Mouse (Mus musculus) stomach, embryonic 15.5 days (tissue): ENCODE measurements around the gene Tcfl5. TPM values are rescaled to one million over a fixed set of nuclear protein-coding genes. Genes with fewer than 3 reads are reported as not detected.

Experiments used
- ATAC-seq: fragments of 200-750 bp; cut with Nextera tagmentation; 2 replicates; pipeline ENCODE4 v1.8.0; 2017; ENCODE audit warnings: low read depth, moderate number of reproducible peaks, moderate TSS enrichment; ENCODE audit not compliant: insufficient read depth, low FRiP score
- H3K27ac ChIP-seq: fragments of 300-500 bp; sonication (generic); 2 replicates; pipeline ENCODE4 v1.5.1; 2015; ENCODE audit warnings: mild to moderate bottlenecking, inconsistent platforms
- H3K27me3 ChIP-seq: fragments of 300-500 bp; sonication (generic); replicated peaks from 2 replicates; pipeline ENCODE4 v1.6.1; 2015; ENCODE audit warnings: inconsistent platforms
- H3K36me3 ChIP-seq: fragments of 300-500 bp; sonication (generic); 2 replicates; pipeline ENCODE4 v1.6.1; 2015; ENCODE audit warnings: inconsistent platforms
- H3K4me1 ChIP-seq: fragments of 300-500 bp; sonication (generic); 2 replicates; pipeline ENCODE4 v1.6.1; 2015; ENCODE audit warnings: inconsistent platforms
- H3K4me2 ChIP-seq: fragments of 300-500 bp; sonication (generic); 2 replicates; pipeline ENCODE4 v1.6.1; 2015; ENCODE audit warnings: mild to moderate bottlenecking, inconsistent platforms
- H3K4me3 ChIP-seq: fragments of 300-500 bp; sonication (generic); replicated peaks from 2 replicates; pipeline ENCODE4 v1.5.1; 2015; ENCODE audit warnings: inconsistent platforms
- H3K9ac ChIP-seq: fragments of 300-500 bp; sonication (generic); 2 replicates; pipeline ENCODE4 v1.6.1; 2015; ENCODE audit warnings: inconsistent platforms
- H3K9me3 ChIP-seq: fragments of 300-500 bp; sonication (generic); 2 replicates; pipeline ENCODE4 v1.6.1; 2016; ENCODE audit warnings: inconsistent platforms
- WGBS: fragments of 180-500 bp; shearing (Covaris S2); methylation state at CpG from one replicate; pipeline ENCODE4 v1.1.7; 2015; 5-methylcytosine and 5-hydroxymethylcytosine counted together
- polyA plus RNA-seq: library from polyadenylated mRNA; unstranded; fragments of >200 nt; fragmentation: Nextera tagmentation; extraction: Ambion mirVana; gene quantifications from 2 replicates; pipeline ENCODE4 v1.2.1, GENCODE M21; 2015

Gene Tcfl5
- polyA plus RNA-seq, 1 experiment from 2014 or later: 0.12 TPM

DNA sequence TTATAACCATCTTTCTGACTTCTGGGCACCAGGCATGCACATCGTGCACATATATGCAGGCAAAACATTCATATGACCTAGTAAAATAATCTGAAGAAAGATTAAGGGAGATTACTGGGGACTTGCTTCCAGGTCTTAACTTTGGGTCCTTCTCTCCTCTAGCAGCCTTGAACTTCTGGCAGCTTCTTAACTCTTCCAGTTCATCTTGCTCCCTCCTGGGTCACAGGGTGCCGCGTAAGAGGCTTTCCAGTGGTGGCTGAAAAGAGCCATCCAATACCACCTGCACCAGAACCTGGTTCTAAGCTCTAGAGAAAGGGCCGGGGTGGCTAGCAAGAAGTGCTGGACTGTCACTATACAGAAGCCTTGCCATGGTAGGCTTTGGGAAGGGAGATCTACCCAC, 45.0 kb downstream of the Tcfl5 start, which contains the start of gene Col9a3:
TSS of gene Col9a3 (plus strand) at position 301 of the 400 bp plus-strand sequence.
- no peak within 1 kb of the TSS for H3K9ac ChIP-seq
- H3K27ac ChIP-seq: no peak within 1 kb of the TSS
- H3K4me3 ChIP-seq: peak within 1 kb of the TSS; percentile 27
- peaks cover 28% of the 10 kb centered on the region for H3K36me3 ChIP-seq
- peak within 1 kb of the TSS; percentile 50 for H3K4me2 ChIP-seq
- no peaks in the 10 kb centered on the region for H3K9me3 ChIP-seq
- no peak for ATAC-seq
- H3K27me3 ChIP-seq: peaks cover 19% of the 10 kb centered on the region
- WGBS: 55% methylated on average over 4 of the region's 4 CpGs
- H3K4me1 ChIP-seq: peaks cover 12% of the 10 kb centered on the region

DNA sequence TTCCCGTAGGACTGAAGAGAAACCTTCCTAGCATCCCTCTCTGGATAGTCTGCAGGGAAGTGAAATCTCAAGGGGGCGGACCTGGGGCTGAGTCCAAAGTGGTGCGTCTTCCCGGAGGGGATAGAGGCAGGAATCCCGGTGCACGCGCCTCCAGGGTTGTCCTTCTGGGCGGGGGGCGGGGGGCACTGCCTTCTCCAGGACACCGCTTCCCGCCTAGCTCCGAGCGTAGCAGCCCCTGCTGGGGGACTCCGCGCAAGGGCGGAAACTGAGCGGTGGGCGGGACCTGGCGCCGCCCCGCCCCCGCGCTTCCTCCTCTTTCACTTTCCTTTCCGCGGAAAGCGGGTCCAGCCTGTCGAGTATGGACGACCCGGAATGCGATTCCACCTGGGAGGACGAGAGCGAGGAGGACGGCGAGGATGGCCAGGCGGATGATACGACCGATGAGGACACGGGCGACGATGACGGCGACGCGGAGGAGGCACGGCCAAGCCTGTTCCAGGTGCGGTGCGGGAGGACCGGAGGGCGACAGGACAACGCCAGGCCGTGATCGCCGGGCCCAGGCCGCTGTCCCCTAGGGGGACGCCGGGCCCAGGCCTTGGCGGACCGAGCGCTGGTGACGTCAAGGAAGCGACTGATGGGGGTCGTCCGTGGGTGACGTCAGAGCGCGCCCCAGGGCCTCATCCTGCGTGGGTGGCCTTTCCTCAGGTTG, 53.2 kb downstream of the Tcfl5 start, which contains the start of gene Ogfr:
TSS of gene Ogfr (plus strand) at position 123 of the 709 bp plus-strand sequence.
- H3K36me3 ChIP-seq: peaks cover 44% of the 10 kb centered on the region
- peak within 1 kb of the TSS; percentile 59 for H3K9ac ChIP-seq
- peaks cover 7% of the 10 kb centered on the region; the same call in 1 of the 2 replicates for H3K4me1 ChIP-seq
- peak; percentile 85 for ATAC-seq
- no peaks in the 10 kb centered on the region for H3K27me3 ChIP-seq
- peak within 1 kb of the TSS; percentile 86 for H3K4me3 ChIP-seq
- WGBS: under 1% methylated on average over 57 of the region's 67 CpGs
- no peaks in the 10 kb centered on the region for H3K9me3 ChIP-seq
- H3K27ac ChIP-seq: peak within 1 kb of the TSS; percentile 90
- peak within 1 kb of the TSS; percentile 75 for H3K4me2 ChIP-seq

DNA sequence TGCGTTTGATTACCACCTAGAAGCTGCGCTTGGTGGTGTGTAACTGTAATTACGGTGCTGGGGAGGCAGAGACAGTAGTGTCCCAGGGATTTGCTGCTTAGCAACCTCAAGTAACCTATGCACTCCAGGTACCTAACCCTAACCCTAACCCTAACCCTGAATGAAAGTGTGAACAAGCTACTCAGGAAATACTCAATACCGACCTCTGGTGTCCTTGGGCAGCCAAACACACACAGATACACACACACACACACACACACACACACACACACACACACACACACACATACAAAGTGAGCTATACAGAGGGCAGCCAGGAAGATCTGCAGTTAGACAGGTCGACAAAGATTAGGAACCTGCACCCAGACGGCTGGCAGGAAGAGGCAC, 53.8 kb downstream of the Tcfl5 start:
- WGBS: 48% methylated on average over 6 of the region's 6 CpGs
- Histone ChIP-seq H3K36me3 (peaks cover 39% of the 10 kb centered on the region), H3K27me3 (no peaks in the 10 kb centered on the region), H3K27ac (peak overlapping the region; percentile 90), H3K4me3 (peak overlapping the region; percentile 86), H3K4me2 (peak overlapping the region; percentile 75), H3K4me1 (peaks cover 11% of the 10 kb centered on the region; the same call in 1 of the 2 replicates), H3K9ac (peak overlapping the region; percentile 59; the same call in 1 of the 2 replicates), H3K9me3 (no peaks in the 10 kb centered on the region)
- no peak for ATAC-seq

DNA sequence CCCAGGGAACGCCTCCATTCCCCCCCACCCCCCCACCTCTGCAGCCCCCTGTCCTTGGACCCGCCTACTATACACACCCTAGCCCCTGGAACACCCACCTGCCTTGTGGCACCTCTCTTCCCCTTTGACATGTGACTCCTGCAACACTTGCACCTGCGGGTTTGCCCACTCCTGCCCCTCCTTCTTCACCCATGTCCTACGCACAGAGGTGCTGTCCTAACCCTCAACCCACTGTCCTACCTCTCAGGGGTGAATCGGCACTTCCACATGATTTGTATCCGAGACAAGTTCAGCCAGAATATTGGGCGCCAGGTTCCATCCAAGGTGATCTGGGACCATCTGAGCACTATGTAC, 59.4 kb downstream of the Tcfl5 start:
- Histone ChIP-seq H3K4me2 (peak overlapping the region; percentile 79), H3K36me3 (peaks cover 18% of the 10 kb centered on the region; the same call in 1 of the 2 replicates), H3K9me3 (no peaks in the 10 kb centered on the region), H3K27me3 (no peaks in the 10 kb centered on the region), H3K27ac (peak overlapping the region; percentile 72; the same call in 1 of the 2 replicates), H3K4me3 (peak overlapping the region; percentile 89), H3K4me1 (peaks cover 13% of the 10 kb centered on the region), H3K9ac (peak overlapping the region; percentile 99)
- WGBS: 15% methylated on average over 7 of the region's 7 CpGs
- peak; percentile 33 for ATAC-seq

DNA sequence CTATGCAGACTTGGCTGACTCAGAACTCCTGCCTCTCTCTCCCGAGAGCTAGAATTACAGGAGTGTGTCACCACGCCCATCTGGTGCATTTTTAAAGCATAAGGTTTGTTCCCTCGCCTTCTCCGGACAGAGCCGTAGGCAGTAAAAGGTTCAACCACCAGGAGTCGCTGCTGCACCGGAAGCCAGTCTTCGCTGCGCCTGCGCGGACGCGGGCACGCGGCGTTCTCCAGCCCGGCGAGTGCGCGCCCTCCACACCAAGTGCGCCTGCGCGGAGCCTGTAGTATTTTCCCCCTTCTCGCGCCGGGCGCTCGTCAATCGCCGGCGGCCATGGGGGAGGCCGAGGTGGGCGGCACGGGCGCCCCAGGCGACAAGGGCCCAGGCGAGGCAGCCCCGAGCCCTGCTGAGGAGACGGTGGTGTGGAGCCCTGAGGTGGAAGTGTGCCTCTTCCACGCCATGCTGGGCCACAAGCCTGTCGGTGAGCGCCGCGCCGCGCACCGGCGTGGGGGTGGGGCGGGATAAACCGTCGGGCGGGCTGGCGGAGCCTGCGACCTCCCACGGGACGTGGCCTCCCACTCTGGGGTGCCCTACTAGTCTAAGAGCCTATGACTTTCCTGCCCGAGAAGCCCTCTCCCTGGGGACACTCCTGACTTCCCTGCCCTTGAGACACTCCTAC, 59.9 kb downstream of the Tcfl5 start:
- peak; percentile 88 for ATAC-seq
- under 1% methylated on average over 56 of the region's 57 CpGs for WGBS
- Histone ChIP-seq H3K9me3 (no peaks in the 10 kb centered on the region), H3K27me3 (no peaks in the 10 kb centered on the region), H3K4me3 (peak overlapping the region; percentile 89), H3K4me1 (peaks cover 13% of the 10 kb centered on the region), H3K27ac (peak overlapping the region; percentile 72), H3K4me2 (peak overlapping the region; percentile 79), H3K36me3 (peaks cover 18% of the 10 kb centered on the region; the same call in 1 of the 2 replicates), H3K9ac (peak overlapping the region; percentile 99)

DNA sequence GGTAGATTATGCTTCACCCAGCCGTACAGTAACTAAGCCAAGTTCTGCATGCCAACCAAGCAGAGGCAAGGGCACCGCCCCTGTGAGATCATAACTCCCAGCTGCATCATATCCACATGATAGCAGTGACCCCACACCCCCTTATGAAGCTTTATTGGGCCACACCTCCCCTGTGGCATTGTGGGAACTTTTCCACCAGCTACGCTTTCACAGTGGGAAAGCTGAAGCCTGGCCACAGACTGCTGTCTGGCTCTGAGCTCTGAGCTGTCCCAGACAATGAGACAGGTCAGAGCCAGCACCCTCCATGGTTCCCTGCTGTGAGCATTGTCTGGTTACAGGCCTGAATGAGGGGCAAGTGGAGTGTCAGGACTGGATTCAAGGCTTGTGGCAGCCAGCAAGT, 61.5 kb downstream of the Tcfl5 start, which contains the start of gene Mrgbp:
TSS of gene Mrgbp (plus strand) at position 303 of the 400 bp plus-strand sequence.
- H3K9me3 ChIP-seq: no peaks in the 10 kb centered on the region
- no peak within 1 kb of the TSS for H3K27ac ChIP-seq
- no peak within 1 kb of the TSS for H3K4me2 ChIP-seq
- H3K4me3 ChIP-seq: no peak within 1 kb of the TSS
- 61% methylated on average over 3 of the region's 3 CpGs for WGBS
- 0 out of 2 replicates have a peak, but pooled peaks cover 11% of the 10 kb centered on the region for H3K36me3 ChIP-seq
- 0 out of 2 replicates have a peak, but pooled peaks cover 3% of the 10 kb centered on the region for H3K27me3 ChIP-seq
- H3K9ac ChIP-seq: no peak within 1 kb of the TSS
- peaks cover 13% of the 10 kb centered on the region for H3K4me1 ChIP-seq
- no peak for ATAC-seq

DNA sequence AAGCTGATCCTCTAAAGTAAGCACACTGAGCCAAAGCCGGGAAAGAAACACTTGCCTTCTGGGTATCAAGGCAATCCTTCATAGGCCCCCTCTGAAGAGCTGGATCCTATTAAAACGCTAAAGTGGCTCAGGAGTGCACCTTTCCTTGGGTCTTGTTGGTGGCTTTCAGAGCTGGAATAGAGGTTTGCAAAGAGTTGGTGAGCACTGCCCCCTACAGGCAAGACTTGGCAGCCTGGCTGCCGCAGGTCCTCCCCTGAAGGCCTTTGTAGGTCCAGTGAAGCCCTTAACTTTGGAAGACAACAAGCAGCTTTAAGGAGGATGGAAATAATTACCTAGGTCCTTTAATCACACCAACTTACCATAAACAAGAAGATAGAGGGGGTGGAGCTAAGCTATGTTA, 63.8 kb downstream of the Tcfl5 start:
- Histone ChIP-seq H3K4me1 (peaks cover 9% of the 10 kb centered on the region), H3K36me3 (no peaks in the 10 kb centered on the region), H3K4me3 (no peak overlapping the region), H3K9ac (no peak overlapping the region), H3K27me3 (0 out of 2 replicates have a peak, but pooled peaks cover 3% of the 10 kb centered on the region), H3K4me2 (no peak overlapping the region), H3K27ac (no peak overlapping the region), H3K9me3 (no peaks in the 10 kb centered on the region)
- 4% methylated on average over 3 of the region's 3 CpGs for WGBS
- no peak for ATAC-seq

DNA sequence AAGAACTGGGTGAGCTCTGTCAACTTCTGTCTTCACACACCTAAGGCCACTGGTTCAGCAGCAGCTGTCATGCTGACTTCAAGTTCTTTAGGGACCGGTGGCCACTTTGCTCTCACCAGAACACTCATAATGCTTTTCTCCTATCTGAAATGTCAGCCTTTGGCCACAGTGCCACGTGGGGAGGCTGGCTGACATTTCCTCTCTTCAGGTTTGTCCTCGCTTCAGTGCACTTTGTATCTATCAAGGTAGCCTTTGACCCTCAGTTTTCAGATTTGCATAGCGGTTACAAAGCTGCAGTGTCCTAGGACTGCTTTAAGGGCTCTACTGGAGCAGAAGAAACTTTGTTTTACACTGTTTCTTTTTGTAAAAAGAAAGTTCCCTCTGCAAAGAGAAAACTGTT, 66.0 kb downstream of the Tcfl5 start:
- 54% methylated on average over 4 of the region's 4 CpGs for WGBS
- Histone ChIP-seq H3K27me3 (0 out of 2 replicates have a peak, but pooled peaks cover 3% of the 10 kb centered on the region), H3K4me2 (no peak overlapping the region), H3K36me3 (no peaks in the 10 kb centered on the region), H3K4me1 (no peaks in the 10 kb centered on the region), H3K9ac (no peak overlapping the region), H3K27ac (no peak overlapping the region), H3K4me3 (no peak overlapping the region), H3K9me3 (no peaks in the 10 kb centered on the region)
- ATAC-seq: no peak

Other genes starting within 250 kb of the Tcfl5 start
- gene Slco4a1, start 186.5 kb downstream of the Tcfl5 start, polyA plus RNA-seq: 3.1 and 4.0 TPM in 2 replicates
- gene Ntsr1, start 142.7 kb downstream of the Tcfl5 start, polyA plus RNA-seq: 0.89 and 1.3 TPM in 2 replicates
- 25.5 and 25.6 TPM in 2 replicates for gene Mrgbp, start 61.4 kb downstream of the Tcfl5 start, polyA plus RNA-seq
- gene Ogfr, start 53.5 kb downstream of the Tcfl5 start, polyA plus RNA-seq: 45.2 and 48.1 TPM in 2 replicates
- 9.3 and 15.2 TPM in 2 replicates for gene Col9a3, start 44.9 kb downstream of the Tcfl5 start, polyA plus RNA-seq
- gene Dido1, start 67.3 kb upstream of the Tcfl5 start, polyA plus RNA-seq: 25.2 and 26.8 TPM in 2 replicates
- gene Gid8, start 67.4 kb upstream of the Tcfl5 start, polyA plus RNA-seq: 61.4 TPM in 2 replicates
- gene Slc17a9, start 82.6 kb upstream of the Tcfl5 start, polyA plus RNA-seq: 3.8 and 4.3 TPM in 2 replicates
- 0.08 and 0.14 TPM in 2 replicates for gene Bhlhe23, start 134.2 kb upstream of the Tcfl5 start, polyA plus RNA-seq